Mouse (Mus musculus) embryonic facial prominence, embryonic 13.5 days (tissue): ENCODE results near the gene Nos3. TPM values are rescaled to one million over a fixed set of nuclear protein-coding genes. Genes with fewer than 3 reads are reported as not detected.

Source experiments
- ATAC-seq: fragments of 200-750 bp; cut with Nextera tagmentation; 2 replicates; pipeline ENCODE4 v1.8.0; 2017; ENCODE audit warnings: low read depth; ENCODE audit not compliant: insufficient number of reproducible peaks, insufficient read depth, low FRiP score, low TSS enrichment
- H3K27ac ChIP-seq: fragments of 300-500 bp; sonication (generic); 2 replicates; pipeline ENCODE4 v1.5.1; 2015; ENCODE audit warnings: moderate library complexity, mild to moderate bottlenecking, inconsistent platforms
- H3K27me3 ChIP-seq: fragments of 300-500 bp; sonication (generic); 2 replicates; pipeline ENCODE4 v1.6.1; 2015; ENCODE audit warnings: mild to moderate bottlenecking, inconsistent platforms
- H3K36me3 ChIP-seq: fragments of 300-500 bp; sonication (generic); 2 replicates; pipeline ENCODE4 v1.6.1; 2015; ENCODE audit warnings: mild to moderate bottlenecking, inconsistent platforms
- H3K4me1 ChIP-seq: fragments of 300-500 bp; sonication (generic); 2 replicates; pipeline ENCODE4 v1.6.1; 2015; ENCODE audit warnings: inconsistent platforms
- H3K4me2 ChIP-seq: fragments of 300-500 bp; sonication (generic); 2 replicates; pipeline ENCODE4 v1.6.1; 2015; ENCODE audit warnings: moderate library complexity, mild to moderate bottlenecking, inconsistent platforms
- H3K4me3 ChIP-seq: fragments of 300-500 bp; sonication (generic); 2 replicates; pipeline ENCODE4 v1.5.1; 2015; ENCODE audit warnings: mild to moderate bottlenecking, inconsistent platforms
- H3K9ac ChIP-seq: fragments of 300-500 bp; sonication (generic); 2 replicates; pipeline ENCODE4 v1.6.1; 2015; ENCODE audit warnings: mild to moderate bottlenecking, inconsistent platforms
- H3K9me3 ChIP-seq: fragments of 300-500 bp; sonication (generic); 2 replicates; pipeline ENCODE4 v1.6.1; 2016; ENCODE audit warnings: inconsistent platforms
- WGBS: fragments of 180-500 bp; shearing (Covaris S2); methylation state at CpG from one replicate; pipeline ENCODE4 v1.1.7; 2015; ENCODE audit warnings: mixed read lengths; 5-methylcytosine and 5-hydroxymethylcytosine counted together
- polyA plus RNA-seq: library from polyadenylated mRNA; unstranded; fragments of >200 nt; fragmentation: Nextera tagmentation; extraction: Ambion mirVana; gene quantifications from 2 replicates; pipeline ENCODE4 v1.2.1, GENCODE M21; 2015

Nos3 gene
- polyA plus RNA-seq, 1 experiment from 2014 or later: 5.4 TPM

DNA sequence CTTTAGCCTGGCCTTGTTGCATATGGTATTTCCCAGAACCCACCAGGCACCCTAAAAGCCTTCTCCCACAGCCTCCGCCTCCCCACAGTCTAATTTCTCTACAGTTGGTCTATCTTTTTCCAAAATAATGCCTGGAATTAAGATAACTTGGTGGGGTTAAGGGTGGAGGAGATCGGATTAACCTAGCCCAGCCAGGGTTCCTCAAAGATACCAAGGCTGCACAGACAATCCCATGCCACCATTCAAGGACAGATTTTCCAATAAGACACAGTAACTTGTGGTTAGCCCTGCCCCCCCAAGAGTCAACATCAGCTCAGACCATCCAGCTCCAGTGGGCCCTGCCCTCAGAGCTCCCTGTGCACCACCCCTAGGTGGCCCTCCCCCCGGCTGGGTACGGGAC lies 15.9 kb downstream of the Nos3 start:
- Histone ChIP-seq H3K9me3 (no peaks in the 10 kb centered on the region), H3K27ac (no peak overlapping the region), H3K4me2 (no peak overlapping the region), H3K27me3 (peaks cover 15% of the 10 kb centered on the region), H3K9ac (no peak overlapping the region), H3K4me1 (peaks cover 12% of the 10 kb centered on the region; the same call in 1 of the 2 replicates), H3K36me3 (no peaks in the 10 kb centered on the region), H3K4me3 (no peak overlapping the region)
- 90% methylated on average over 4 of the region's 4 CpGs for whole genome bisulfite sequencing
- ATAC-seq: no peak

DNA sequence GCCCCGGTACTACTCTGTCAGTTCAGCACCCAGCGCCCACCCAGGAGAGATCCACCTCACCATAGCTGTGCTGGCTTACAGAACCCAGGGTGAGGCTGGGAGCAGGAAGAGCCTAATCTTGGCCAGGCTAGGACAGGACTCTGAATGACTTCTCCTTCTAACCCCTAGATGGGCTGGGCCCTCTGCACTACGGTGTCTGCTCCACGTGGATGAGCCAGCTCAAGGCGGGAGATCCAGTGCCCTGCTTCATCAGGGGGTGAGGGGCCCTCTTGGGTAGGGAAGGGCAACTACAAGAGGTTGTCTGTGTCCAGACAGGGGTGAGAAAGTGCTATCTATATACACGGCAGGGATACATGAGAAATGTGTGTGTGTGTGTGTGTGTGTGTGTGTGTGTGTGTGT lies 16.9 kb downstream of the Nos3 start:
- peaks cover 25% of the 10 kb centered on the region for H3K27me3 ChIP-seq
- WGBS: 70% methylated on average over 6 of the region's 6 CpGs
- H3K4me1 ChIP-seq: peaks cover 12% of the 10 kb centered on the region; the same call in 1 of the 2 replicates
- no peak overlapping the region for H3K27ac ChIP-seq
- H3K9me3 ChIP-seq: no peaks in the 10 kb centered on the region
- H3K36me3 ChIP-seq: no peaks in the 10 kb centered on the region
- ATAC-seq: no peak
- no peak overlapping the region for H3K4me3 ChIP-seq
- no peak overlapping the region for H3K9ac ChIP-seq
- no peak overlapping the region for H3K4me2 ChIP-seq

DNA sequence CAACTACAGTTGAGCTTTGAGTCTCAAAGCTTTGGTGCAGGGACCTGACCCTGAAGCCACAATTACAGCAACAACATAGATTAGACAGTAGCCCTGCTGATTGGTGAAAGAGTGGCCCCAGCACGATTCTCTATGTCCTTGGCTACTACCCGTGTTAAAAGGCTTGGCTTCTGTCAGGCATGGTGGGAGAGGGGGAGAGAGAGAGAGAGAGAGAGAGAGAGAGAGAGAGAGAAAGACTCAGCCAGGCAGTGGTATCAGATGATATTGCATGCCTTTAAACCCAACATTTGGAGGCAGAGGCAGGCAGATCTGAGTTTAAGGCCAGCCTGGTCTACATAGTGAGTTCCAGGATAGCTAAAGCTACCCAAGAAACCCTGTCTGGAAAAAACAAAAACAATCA lies 17.4 kb downstream of the Nos3 start:
- Histone ChIP-seq H3K4me3 (no peak overlapping the region), H3K4me1 (peaks cover 12% of the 10 kb centered on the region; the same call in 1 of the 2 replicates), H3K36me3 (no peaks in the 10 kb centered on the region), H3K27ac (no peak overlapping the region), H3K9me3 (no peaks in the 10 kb centered on the region), H3K27me3 (peaks cover 30% of the 10 kb centered on the region), H3K4me2 (no peak overlapping the region), H3K9ac (no peak overlapping the region)
- WGBS: 39% methylated on average over 2 of the region's 2 CpGs
- no peak for ATAC-seq

DNA sequence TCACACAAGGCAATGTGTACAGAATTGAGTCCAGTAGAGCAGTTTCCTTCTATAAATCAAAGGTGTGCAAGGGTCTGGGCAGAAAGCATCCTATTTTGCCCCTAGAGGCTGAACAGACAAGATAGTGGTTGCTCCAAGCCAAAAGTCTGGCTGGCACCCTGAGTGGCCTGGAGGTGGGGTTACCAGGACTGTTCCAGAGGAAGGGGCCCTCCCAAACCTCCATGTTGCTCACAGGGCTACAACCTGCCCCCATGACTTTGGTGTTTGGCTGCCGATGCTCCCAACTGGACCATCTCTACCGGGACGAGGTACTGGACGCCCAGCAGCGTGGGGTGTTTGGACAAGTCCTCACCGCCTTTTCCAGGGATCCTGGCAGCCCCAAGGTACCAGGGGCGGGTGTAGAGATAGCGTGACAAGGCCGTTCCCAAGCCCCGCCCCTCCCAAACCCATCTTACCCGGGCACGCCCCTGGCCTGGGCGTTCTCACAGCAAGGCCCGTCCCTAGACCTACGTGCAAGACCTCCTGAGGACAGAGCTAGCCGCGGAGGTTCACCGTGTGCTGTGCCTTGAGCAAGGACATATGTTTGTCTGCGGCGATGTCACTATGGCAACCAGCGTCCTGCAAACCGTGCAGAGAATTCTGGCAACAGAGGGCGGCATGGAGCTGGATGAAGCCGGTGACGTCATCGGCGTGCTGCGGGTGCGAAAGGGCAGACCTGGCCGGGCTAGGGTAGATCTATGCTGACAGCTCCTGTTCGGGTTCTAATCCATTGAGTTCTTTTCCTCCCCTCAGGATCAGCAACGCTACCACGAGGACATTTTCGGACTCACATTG lies 18.6 kb downstream of the Nos3 start:
- H3K9ac ChIP-seq: peak overlapping the region; percentile 61
- no peaks in the 10 kb centered on the region for H3K9me3 ChIP-seq
- H3K36me3 ChIP-seq: no peaks in the 10 kb centered on the region
- peak overlapping the region; percentile 73 for H3K4me2 ChIP-seq
- H3K4me3 ChIP-seq: peak overlapping the region; percentile 52
- no peak overlapping the region for H3K27ac ChIP-seq
- H3K4me1 ChIP-seq: peaks cover 24% of the 10 kb centered on the region
- peak; percentile 82 for ATAC-seq
- WGBS: under 1% methylated on average over 34 of the region's 34 CpGs
- H3K27me3 ChIP-seq: peaks cover 42% of the 10 kb centered on the region

DNA sequence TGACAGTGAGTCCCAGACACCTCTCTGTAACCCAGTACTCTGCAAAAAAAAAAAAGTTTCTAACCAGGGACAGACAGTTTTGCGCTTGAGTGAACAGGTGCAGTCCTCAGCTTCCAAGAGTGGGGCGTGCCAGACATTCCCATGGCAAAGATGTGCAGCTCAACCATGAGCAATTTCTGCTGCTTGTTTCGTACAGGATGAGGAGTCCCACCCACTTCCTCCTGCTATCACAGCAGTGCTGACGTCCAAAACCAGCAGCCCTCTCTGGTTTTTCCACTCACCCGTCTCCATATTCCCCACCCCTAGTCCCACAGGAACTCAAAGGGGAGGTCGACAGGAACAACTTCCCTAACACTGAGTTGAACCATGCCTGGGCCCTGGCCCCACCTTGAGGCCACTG lies 19.8 kb downstream of the Nos3 start:
- ATAC-seq: no peak
- no peak overlapping the region for H3K4me2 ChIP-seq
- no peak overlapping the region for H3K4me3 ChIP-seq
- H3K9me3 ChIP-seq: no peaks in the 10 kb centered on the region
- 61% methylated on average over 6 of the region's 6 CpGs for WGBS
- H3K4me1 ChIP-seq: peaks cover 27% of the 10 kb centered on the region
- no peaks in the 10 kb centered on the region for H3K36me3 ChIP-seq
- no peak overlapping the region for H3K9ac ChIP-seq
- peaks cover 54% of the 10 kb centered on the region for H3K27me3 ChIP-seq
- H3K27ac ChIP-seq: no peak overlapping the region

DNA sequence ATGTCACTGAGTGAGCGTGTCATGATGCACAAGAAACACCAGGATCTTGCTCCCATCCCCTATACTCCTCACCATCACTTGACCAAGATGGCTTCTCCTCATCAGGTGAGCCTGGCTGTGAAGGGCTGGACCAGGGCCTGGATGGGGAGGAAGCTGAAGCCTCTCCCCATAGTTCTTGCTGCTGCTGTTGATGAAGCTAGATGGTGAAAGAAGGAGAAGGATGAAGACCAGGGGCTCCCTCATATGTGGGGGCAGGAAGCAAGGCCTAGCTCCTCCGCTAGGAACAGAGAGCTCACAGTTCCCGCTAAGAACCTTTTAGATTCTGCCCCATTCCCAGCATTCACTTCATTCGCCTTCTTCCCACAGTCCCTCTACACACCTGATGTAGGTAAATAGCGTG lies 20.8 kb downstream of the Nos3 start:
- Histone ChIP-seq H3K9me3 (no peaks in the 10 kb centered on the region), H3K36me3 (no peaks in the 10 kb centered on the region), H3K27me3 (peaks cover 53% of the 10 kb centered on the region), H3K4me2 (no peak overlapping the region), H3K4me1 (peaks cover 27% of the 10 kb centered on the region), H3K27ac (no peak overlapping the region), H3K4me3 (no peak overlapping the region), H3K9ac (no peak overlapping the region)
- no peak for ATAC-seq
- WGBS: 89% methylated on average over 5 of the region's 5 CpGs

DNA sequence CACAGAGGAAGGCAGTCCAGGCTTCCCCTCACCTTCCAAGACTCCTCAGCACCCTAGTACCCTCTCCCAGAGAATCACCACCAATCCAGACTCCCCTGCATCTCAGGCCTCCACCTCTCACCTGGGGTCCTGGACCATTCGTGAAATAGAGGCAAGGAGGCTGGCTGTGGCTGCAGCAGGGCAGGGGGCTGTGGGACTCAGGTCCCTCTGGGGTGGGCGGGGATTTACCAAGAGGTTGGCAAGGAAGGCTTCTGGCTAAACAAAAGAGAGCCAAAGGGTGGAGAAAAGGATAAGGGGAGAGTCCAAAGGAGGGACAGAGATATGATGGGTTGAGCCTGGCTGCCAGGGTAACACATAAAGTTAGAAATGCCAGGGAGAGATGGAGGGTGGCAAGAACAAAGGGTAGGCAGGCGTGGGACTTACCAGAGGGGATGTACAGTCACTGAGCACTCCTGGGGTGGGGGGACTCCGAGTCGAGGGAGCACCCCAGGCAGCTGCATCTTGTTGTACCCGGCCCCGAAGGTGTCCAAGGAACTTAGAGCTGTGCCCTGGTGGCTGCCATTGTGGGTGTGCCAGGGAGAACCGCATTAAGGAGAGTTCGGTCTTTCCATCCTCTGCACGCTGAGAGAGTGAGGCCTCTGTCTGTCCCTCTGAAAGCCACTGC lies 21.4 kb downstream of the Nos3 start:
- H3K9me3 ChIP-seq: no peaks in the 10 kb centered on the region
- H3K9ac ChIP-seq: no peak overlapping the region
- no peak overlapping the region for H3K4me2 ChIP-seq
- H3K27me3 ChIP-seq: peaks cover 53% of the 10 kb centered on the region
- no peak overlapping the region for H3K27ac ChIP-seq
- peaks cover 27% of the 10 kb centered on the region for H3K4me1 ChIP-seq
- ATAC-seq: no peak
- no peak overlapping the region for H3K4me3 ChIP-seq
- 80% methylated on average over 10 of the region's 10 CpGs for WGBS
- no peaks in the 10 kb centered on the region for H3K36me3 ChIP-seq

DNA sequence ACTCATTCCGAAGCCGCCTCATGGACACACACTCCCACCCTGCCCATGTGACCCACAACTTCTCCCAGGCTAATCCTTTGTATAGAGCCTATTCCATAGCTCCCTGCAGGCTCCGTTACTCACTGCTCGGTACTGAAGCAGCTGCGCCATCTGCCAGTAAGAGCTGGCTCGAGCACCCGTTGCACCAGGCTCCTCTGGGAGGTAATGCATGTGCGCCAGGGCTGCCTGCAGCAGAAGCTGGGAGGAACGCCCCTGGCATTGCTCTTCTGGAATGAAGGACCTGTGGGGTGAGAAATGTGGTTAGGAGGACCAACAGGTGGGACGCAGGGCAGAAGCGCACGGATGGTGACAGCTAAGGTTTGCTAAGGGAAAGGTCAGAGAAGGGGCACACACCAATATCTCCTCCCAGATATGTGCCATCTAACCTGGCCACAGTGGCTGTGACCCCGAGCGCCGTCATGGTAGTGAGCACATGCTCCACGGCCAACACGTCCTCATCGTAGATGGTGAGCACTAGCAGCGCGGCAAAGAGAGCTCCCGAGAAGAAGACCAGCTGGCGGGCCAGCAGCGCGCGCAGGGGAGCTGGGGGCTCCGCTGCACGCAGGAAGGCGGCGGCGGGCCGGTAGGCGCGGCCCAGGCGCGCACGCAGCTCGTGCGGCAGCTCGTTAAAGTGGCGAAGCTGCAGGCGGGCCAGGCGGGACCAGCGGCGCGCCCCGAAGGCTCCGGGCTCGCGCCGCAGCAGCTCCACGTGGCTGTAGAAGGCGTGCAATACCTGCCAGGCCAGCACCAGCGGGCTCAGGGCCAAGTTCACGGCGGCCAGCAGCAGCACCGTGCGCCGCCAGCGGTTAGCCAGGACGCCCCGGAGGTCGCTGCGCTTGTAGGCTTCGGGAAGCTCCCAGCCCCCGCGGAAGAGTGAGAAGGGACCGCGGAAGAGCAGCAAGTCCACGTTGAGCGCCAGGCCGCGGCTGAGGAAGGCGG lies 22.9 kb downstream of the Nos3 start:
- ATAC-seq: no peak
- WGBS: 1% methylated on average over 73 of the region's 73 CpGs
- H3K36me3 ChIP-seq: no peaks in the 10 kb centered on the region
- no peaks in the 10 kb centered on the region for H3K9me3 ChIP-seq
- peak overlapping the region; percentile 73 for H3K9ac ChIP-seq
- peak overlapping the region; percentile 53 for H3K4me3 ChIP-seq
- H3K4me2 ChIP-seq: peak overlapping the region; percentile 99
- no peak overlapping the region for H3K27ac ChIP-seq
- peaks cover 27% of the 10 kb centered on the region for H3K4me1 ChIP-seq
- peaks cover 53% of the 10 kb centered on the region for H3K27me3 ChIP-seq

DNA sequence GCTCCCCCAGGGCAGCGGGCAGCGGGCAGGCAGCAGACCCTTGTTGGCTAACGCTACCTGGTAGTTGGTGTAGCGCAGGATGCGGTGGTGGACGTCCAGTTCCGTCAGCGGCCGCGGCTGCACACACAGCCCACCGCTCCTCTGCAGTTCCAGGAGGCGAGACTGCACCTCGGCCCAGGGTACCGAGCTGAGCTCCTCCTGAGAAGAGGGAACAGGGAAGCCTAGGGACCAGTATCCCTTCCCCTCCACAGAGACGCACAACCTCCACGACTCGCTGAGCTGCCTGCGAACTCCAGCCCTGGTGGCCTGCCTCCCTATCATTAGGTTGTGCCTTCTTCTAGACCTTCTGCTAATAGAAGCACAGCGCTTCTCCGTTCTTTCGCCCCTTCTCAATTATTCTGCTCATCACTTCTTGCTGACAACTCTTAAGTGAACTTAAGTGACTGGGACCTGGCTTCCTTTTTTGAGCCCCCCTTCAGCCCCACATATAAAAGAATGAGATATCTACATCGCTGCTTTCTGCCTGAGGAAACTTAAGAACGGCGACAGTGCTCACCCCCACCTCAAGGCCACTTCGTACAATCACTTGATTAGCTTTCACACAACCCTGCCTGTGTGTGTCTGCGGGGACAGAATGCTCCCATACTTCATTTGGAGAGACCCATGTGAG lies 23.8 kb downstream of the Nos3 start:
- WGBS: 21% methylated on average over 26 of the region's 26 CpGs
- peak overlapping the region; percentile 99 for H3K4me2 ChIP-seq
- no peaks in the 10 kb centered on the region for H3K9me3 ChIP-seq
- H3K4me3 ChIP-seq: peak overlapping the region; percentile 53
- no peak overlapping the region for H3K27ac ChIP-seq
- ATAC-seq: no peak
- H3K27me3 ChIP-seq: peaks cover 53% of the 10 kb centered on the region
- no peaks in the 10 kb centered on the region for H3K36me3 ChIP-seq
- peak overlapping the region; percentile 73 for H3K9ac ChIP-seq
- peaks cover 21% of the 10 kb centered on the region for H3K4me1 ChIP-seq

DNA sequence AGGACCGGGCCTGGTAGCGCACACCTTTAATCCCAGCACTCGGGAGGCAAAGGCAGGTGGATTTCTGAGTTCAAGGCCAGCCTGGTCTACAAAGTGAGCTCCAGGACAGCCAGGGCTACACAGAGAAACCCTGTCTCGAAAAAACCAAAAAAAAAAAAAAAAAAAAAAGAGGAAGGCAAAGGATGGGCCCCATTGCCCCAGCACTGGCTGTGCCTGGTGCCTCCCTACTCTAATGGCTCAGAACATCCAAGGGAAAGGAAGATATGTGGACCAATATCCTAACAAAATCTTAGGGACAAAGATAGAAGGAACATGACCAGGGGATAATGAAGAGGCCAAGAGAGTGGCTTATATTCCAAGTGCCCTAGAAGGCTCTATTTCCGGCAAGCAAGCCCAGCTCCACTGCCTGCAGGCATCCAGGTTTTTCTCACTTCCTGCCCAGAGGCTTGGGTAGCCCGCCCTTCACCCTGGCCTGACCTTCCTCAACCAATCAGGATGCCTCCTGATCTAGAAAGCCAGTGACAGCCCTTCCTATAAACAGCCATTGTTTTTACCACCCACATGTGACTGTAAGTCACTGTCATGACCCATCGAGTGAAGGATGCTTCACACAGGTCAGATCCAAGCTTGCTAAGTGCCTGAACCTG lies 24.5 kb downstream of the Nos3 start:
- H3K4me3 ChIP-seq: no peak overlapping the region
- no peak for ATAC-seq
- no peak overlapping the region for H3K9ac ChIP-seq
- H3K36me3 ChIP-seq: no peaks in the 10 kb centered on the region
- H3K4me2 ChIP-seq: no peak overlapping the region
- no peak overlapping the region for H3K27ac ChIP-seq
- H3K27me3 ChIP-seq: peaks cover 53% of the 10 kb centered on the region
- H3K9me3 ChIP-seq: no peaks in the 10 kb centered on the region
- peaks cover 15% of the 10 kb centered on the region for H3K4me1 ChIP-seq
- 54% methylated on average over 7 of the region's 7 CpGs for WGBS
